Mouse (Mus musculus): ENCODE results near the gene Fam83e.

The Fam83e gene

GRCm38 (mm10) chr7:45720413-45721233 lies at the start of gene Fam83e:
Fam83e (plus strand) TSS chr7:45721212.
- DNase-seq = no peak

GRCm38 (mm10) chr7:45677627-45678295 lies 43.3 kb upstream of the Fam83e start:
- no peak for DNase-seq

GRCm38 (mm10) chr7:45678513-45678912 lies 42.5 kb upstream of the Fam83e start:
- no peak for DNase-seq

- peak; percentile 62 for DNase-seq
Observed at GRCm38 (mm10) chr7:45679966-45680621, 40.9 kb upstream of the Fam83e start.

GRCm38 (mm10) chr7:45681046-45681736 lies 39.8 kb upstream of the Fam83e start:
- no peak for DNase-seq

- DNase-seq = peak; percentile 91
Observed at GRCm38 (mm10) chr7:45682144-45683126, 38.6 kb upstream of the Fam83e start.

- DNase-seq = no peak
Observed at GRCm38 (mm10) chr7:45683396-45684050, 37.5 kb upstream of the Fam83e start, which contains the start of gene Ntn5. Ntn5 (plus strand) TSS chr7:45684022.

GRCm38 (mm10) chr7:45685811-45686210 lies 35.2 kb upstream of the Fam83e start:
- no peak for DNase-seq

GRCm38 (mm10) chr7:45686841-45687240 lies 34.2 kb upstream of the Fam83e start:
- no peak for DNase-seq

- no peak for DNase-seq
Observed at GRCm38 (mm10) chr7:45689099-45689498, 31.9 kb upstream of the Fam83e start.

- DNase-seq = no peak
Observed at GRCm38 (mm10) chr7:45689800-45690199, 31.2 kb upstream of the Fam83e start.

- no peak for DNase-seq
Observed at GRCm38 (mm10) chr7:45692364-45692763, 28.6 kb upstream of the Fam83e start.

- DNase-seq = no peak
Observed at GRCm38 (mm10) chr7:45693921-45694591, 27.0 kb upstream of the Fam83e start, which contains the start of gene Sec1. Sec1 (minus strand) TSS chr7:45694402.

- no peak for DNase-seq
Observed at GRCm38 (mm10) chr7:45695098-45695497, 25.9 kb upstream of the Fam83e start.

- DNase-seq = no peak
Observed at GRCm38 (mm10) chr7:45697894-45698293, 23.1 kb upstream of the Fam83e start.

GRCm38 (mm10) chr7:45699523-45700141 lies 21.4 kb upstream of the Fam83e start, which contains the start of gene Car11:
Car11 (plus strand) TSS chr7:45699843.
- DNase-seq = no peak

- peak; percentile 89 for DNase-seq
Observed at GRCm38 (mm10) chr7:45700301-45701015, 20.6 kb upstream of the Fam83e start.

- no peak for DNase-seq
Observed at GRCm38 (mm10) chr7:45701072-45701471, 19.9 kb upstream of the Fam83e start.

- no peak for DNase-seq
Observed at GRCm38 (mm10) chr7:45701607-45702006, 19.4 kb upstream of the Fam83e start.
